Mouse (Mus musculus): ENCODE measurements at regions not wholly inside any gene's neighbourhood (a gene's known extent, or its start where the extent isn't known, plus 50 kb on each side); places are given as distances from the start of the nearest gene placed in this dataset.

GRCm38 (mm10) chr14:31931971-31932370 is 96.8 kb upstream of the Galnt15 start:
- DNase-seq (ENCODE audit: low spot score) = no peak
- 77% methylated on average over 5 of the region's 5 CpGs for WGBS
- Histone ChIP-seq H3K4me3 (no peak overlapping the region), H3K27ac (no peak overlapping the region), H3K27me3 (ENCODE audit: insufficient read depth, poor library complexity, severe bottlenecking) (no peaks in the 10 kb centered on the region), H3K9me3 (no peaks in the 10 kb centered on the region), H3K4me1 (peaks cover 27% of the 10 kb centered on the region), H3K36me3 (no peaks in the 10 kb centered on the region)

GRCm38 (mm10) chr14:31933441-31933840 is 95.3 kb upstream of the Galnt15 start:
- 1% methylated on average over 9 of the region's 9 CpGs for WGBS
- Histone ChIP-seq H3K4me3 (peak overlapping the region; percentile 65), H3K36me3 (no peaks in the 10 kb centered on the region), H3K9me3 (no peaks in the 10 kb centered on the region), H3K27me3 (ENCODE audit: insufficient read depth, poor library complexity, severe bottlenecking) (no peaks in the 10 kb centered on the region), H3K27ac (peak overlapping the region; percentile 86; the same call in 1 of the 2 replicates), H3K4me1 (peaks cover 27% of the 10 kb centered on the region)
- no peak for DNase-seq (ENCODE audit: low spot score)

DNA sequence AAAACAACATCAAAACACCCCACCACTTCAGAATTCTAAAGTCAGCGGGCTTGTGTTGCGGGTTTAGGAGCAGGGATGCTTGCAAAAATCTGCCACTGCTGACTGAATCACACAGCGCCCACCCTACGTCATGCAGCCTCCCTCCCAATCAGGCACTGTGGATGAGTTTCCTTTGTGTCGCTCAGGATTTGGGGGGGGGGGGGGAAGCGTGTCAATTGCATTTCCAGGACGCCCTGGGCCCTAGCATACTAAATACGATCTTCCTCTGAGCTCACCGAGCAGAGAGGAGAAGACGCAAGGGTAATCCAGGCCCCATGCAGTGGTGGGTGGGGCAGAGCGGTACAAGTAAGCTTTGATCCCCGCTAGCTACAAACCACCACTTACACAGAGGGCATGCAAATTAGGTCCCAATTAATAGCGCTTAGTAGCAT is 94.9 kb upstream of the Galnt15 start:
- Histone ChIP-seq H3K9me3 (no peaks in the 10 kb centered on the region), H3K27ac (peak overlapping the region; percentile 86), H3K27me3 (ENCODE audit: insufficient read depth, poor library complexity, severe bottlenecking) (no peaks in the 10 kb centered on the region), H3K36me3 (no peaks in the 10 kb centered on the region), H3K4me1 (peaks cover 27% of the 10 kb centered on the region), H3K4me3 (peak overlapping the region; percentile 65)
- no peak for DNase-seq (ENCODE audit: low spot score)
- WGBS = under 1% methylated on average over 13 of the region's 13 CpGs

DNA sequence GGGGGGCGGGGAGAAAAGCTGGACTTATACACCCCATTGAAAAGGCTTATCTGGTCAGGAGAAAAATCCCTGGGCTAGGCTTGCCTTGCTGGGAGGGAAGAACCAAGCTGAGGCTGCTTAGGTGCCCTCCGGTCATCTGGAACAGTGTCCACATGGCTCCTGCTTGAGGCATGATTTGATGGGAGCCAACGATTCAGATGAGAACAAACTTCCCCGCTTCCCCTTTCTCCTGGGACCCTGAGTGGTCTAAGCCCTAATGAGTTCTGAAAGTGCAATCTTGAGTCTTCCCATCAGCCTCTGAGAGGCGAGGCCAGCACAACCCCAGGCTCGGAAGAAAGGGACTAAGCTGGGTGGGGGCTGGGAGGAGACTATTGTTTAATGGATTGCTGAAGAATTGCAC is 94.5 kb upstream of the Galnt15 start:
- 3% methylated on average over 5 of the region's 6 CpGs for WGBS
- Histone ChIP-seq H3K4me1 (peaks cover 27% of the 10 kb centered on the region), H3K27me3 (ENCODE audit: insufficient read depth, poor library complexity, severe bottlenecking) (no peaks in the 10 kb centered on the region), H3K36me3 (no peaks in the 10 kb centered on the region), H3K4me3 (peak overlapping the region; percentile 65), H3K9me3 (no peaks in the 10 kb centered on the region), H3K27ac (peak overlapping the region; percentile 86)
- no peak for DNase-seq (ENCODE audit: low spot score)

DNA sequence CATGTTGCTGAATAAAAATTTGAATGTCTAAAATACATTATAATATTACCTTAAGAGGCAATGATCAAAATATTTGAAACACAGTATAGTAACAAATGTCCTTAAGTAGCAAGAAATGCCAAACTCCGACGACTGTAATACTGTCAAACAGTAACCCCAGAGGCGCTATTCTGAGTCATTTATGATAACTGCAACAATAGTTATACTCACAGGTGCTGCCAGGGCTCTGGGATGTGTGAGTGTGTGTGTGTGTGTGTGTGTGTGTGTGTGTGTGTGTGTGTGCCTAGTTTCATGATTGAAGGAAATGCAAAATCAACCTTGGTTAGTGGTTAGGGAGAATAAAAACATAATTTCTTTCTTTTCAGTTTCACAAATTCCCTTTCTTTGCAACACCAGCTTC is 94.0 kb upstream of the Galnt15 start:
- Histone ChIP-seq H3K27ac (peak overlapping the region; percentile 86), H3K27me3 (ENCODE audit: insufficient read depth, poor library complexity, severe bottlenecking) (no peaks in the 10 kb centered on the region), H3K4me3 (peak overlapping the region; percentile 65), H3K9me3 (no peaks in the 10 kb centered on the region), H3K36me3 (no peaks in the 10 kb centered on the region), H3K4me1 (peaks cover 27% of the 10 kb centered on the region)
- no peak for DNase-seq (ENCODE audit: low spot score)
- WGBS = 21% methylated on average over 3 of the region's 3 CpGs

GRCm38 (mm10) chr14:31935411-31935810 is 93.4 kb upstream of the Galnt15 start:
- no peaks in the 10 kb centered on the region for H3K9me3 ChIP-seq
- H3K4me3 ChIP-seq = no peak overlapping the region
- no peak for DNase-seq (ENCODE audit: low spot score)
- no peak overlapping the region for H3K27ac ChIP-seq
- no peaks in the 10 kb centered on the region for H3K36me3 ChIP-seq
- 57% methylated on average over 3 of the region's 3 CpGs for WGBS
- no peaks in the 10 kb centered on the region for H3K27me3 ChIP-seq (ENCODE audit: insufficient read depth, poor library complexity, severe bottlenecking)
- H3K4me1 ChIP-seq = peaks cover 24% of the 10 kb centered on the region

- no peak for DNase-seq (ENCODE audit: low spot score)
Measured at GRCm38 (mm10) chr14:31936581-31936980, 92.2 kb upstream of the Galnt15 start.

DNA sequence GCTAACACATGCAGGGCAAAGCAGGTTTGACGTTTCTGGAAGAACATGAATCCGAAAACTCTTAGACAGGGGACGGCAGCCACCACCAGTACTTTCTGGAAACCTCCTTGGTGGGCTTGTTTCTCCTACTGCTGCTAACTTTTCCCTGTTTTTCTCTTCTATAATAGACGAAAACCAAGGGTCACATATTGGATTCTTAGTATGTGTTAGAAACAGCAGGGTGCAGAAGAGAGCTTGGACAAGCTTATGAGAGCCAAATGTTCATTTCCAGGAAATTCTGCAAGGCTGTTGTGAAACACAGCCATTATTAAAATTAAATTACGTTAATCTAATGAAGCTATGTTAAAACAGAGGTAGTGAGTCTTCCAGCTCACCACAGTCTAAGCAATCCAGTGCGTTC is 87.9 kb upstream of the Galnt15 start:
- WGBS = 79% methylated on average over 6 of the region's 6 CpGs
- H3K27ac ChIP-seq = no peak overlapping the region
- no peak for DNase-seq (ENCODE audit: low spot score)
- H3K27me3 ChIP-seq (ENCODE audit: insufficient read depth, poor library complexity, severe bottlenecking) = no peaks in the 10 kb centered on the region
- no peaks in the 10 kb centered on the region for H3K9me3 ChIP-seq
- peaks cover 18% of the 10 kb centered on the region for H3K4me1 ChIP-seq
- H3K36me3 ChIP-seq = no peaks in the 10 kb centered on the region
- H3K4me3 ChIP-seq = no peak overlapping the region

More at GRCm38 (mm10) chr14:31936581-31936980, 92.2 kb upstream of the Galnt15 start:
- Histone ChIP-seq H3K4me1 (peaks cover 18% of the 10 kb centered on the region; the same call in 1 of the 2 replicates), H3K9me3 (no peaks in the 10 kb centered on the region), H3K27ac (no peak overlapping the region), H3K27me3 (ENCODE audit: insufficient read depth, poor library complexity, severe bottlenecking) (no peaks in the 10 kb centered on the region), H3K4me3 (no peak overlapping the region), H3K36me3 (no peaks in the 10 kb centered on the region)
- 84% methylated on average over 3 of the region's 3 CpGs for WGBS

DNA sequence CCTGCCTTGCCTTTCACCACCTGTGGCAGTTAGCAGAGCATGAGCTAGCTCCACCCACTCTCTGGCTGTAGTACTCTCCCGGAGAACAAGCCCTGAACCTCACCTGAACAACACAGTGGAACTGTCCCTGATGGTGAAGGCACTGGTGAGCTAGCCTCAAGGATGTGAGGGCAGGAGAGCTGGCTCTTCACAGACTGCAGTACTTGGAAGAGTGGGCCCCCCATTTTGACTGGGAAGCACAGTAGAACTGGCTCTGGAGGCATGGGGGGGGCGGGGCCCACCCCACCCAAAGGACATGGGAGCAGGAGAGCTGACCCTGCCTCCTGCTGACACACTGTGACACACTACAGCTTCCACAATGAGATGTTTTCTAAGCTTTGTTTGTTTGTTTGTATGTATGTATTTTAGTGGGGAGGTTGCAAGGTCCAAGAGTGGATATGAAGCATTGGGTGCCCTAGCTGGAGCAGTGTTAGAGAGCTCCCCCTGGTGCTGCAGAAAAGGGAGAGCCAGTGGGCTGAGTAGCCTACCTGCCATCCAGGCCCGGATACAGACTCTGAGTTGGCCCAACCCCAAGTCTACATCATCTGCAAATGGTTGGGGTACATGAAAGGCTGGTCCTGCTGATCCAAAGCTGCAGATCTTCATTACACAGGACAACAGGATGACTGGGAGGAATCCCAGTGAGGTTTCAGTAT is 86.4 kb upstream of the Galnt15 start:
- no peaks in the 10 kb centered on the region for H3K27me3 ChIP-seq (ENCODE audit: insufficient read depth, poor library complexity, severe bottlenecking)
- H3K9me3 ChIP-seq = no peaks in the 10 kb centered on the region
- H3K27ac ChIP-seq = no peak overlapping the region
- no peak for DNase-seq (ENCODE audit: low spot score)
- H3K4me1 ChIP-seq = peaks cover 25% of the 10 kb centered on the region
- 61% methylated on average over 3 of the region's 3 CpGs for WGBS
- no peak overlapping the region for H3K4me3 ChIP-seq
- no peaks in the 10 kb centered on the region for H3K36me3 ChIP-seq

DNA sequence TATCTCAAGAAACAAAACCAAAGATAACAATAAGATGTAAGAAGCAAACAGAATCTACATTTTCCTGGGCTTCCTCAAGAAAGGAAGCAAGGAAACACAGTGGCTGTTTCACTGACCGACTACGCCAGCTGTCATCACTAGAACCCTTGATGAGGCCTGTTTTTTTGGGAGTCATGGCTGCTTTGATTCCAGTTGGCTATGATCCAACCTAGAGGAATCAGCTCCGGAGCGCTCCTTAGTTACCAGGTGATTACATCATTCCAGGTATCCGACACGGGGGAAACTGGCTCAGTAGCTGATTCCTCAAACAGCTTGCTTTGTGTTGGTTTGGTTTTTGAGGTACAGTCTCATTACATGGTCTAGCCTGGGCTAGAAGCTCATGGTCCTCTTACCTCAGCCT is 84.1 kb upstream of the Galnt15 start:
- WGBS = 63% methylated on average over 6 of the region's 6 CpGs
- Histone ChIP-seq H3K9me3 (no peaks in the 10 kb centered on the region), H3K27ac (no peak overlapping the region)

GRCm38 (mm10) chr14:31945125-31945524 is 83.7 kb upstream of the Galnt15 start:
- Histone ChIP-seq H3K4me3 (no peak overlapping the region), H3K27me3 (ENCODE audit: insufficient read depth, poor library complexity, severe bottlenecking) (no peaks in the 10 kb centered on the region), H3K27ac (0 out of 2 replicates have a peak overlapping the region, but pooled peaks have one; percentile 11), H3K36me3 (no peaks in the 10 kb centered on the region), H3K9me3 (no peaks in the 10 kb centered on the region), H3K4me1 (peaks cover 25% of the 10 kb centered on the region)
- DNase-seq (ENCODE audit: low spot score) = no peak
- 30% methylated on average over 7 of the region's 7 CpGs for WGBS

More for the DNA sequence above, 84.1 kb upstream of the Galnt15 start:
- H3K27me3 ChIP-seq (ENCODE audit: insufficient read depth, poor library complexity, severe bottlenecking) = no peaks in the 10 kb centered on the region
- no peak overlapping the region for H3K4me3 ChIP-seq
- H3K4me1 ChIP-seq = peaks cover 25% of the 10 kb centered on the region
- no peak for DNase-seq (ENCODE audit: low spot score)
- no peaks in the 10 kb centered on the region for H3K36me3 ChIP-seq

- no peak for DNase-seq (ENCODE audit: low spot score)
- Histone ChIP-seq H3K36me3 (no peaks in the 10 kb centered on the region), H3K9me3 (no peaks in the 10 kb centered on the region), H3K27ac (peak overlapping the region; percentile 62; the same call in 1 of the 2 replicates), H3K27me3 (ENCODE audit: insufficient read depth, poor library complexity, severe bottlenecking) (no peaks in the 10 kb centered on the region), H3K4me3 (no peak overlapping the region), H3K4me1 (peaks cover 25% of the 10 kb centered on the region)
- 69% methylated on average over 1 of the region's 1 CpGs for whole genome bisulfite sequencing
Measured at GRCm38 (mm10) chr14:31946032-31946431, 82.8 kb upstream of the Galnt15 start.

DNA sequence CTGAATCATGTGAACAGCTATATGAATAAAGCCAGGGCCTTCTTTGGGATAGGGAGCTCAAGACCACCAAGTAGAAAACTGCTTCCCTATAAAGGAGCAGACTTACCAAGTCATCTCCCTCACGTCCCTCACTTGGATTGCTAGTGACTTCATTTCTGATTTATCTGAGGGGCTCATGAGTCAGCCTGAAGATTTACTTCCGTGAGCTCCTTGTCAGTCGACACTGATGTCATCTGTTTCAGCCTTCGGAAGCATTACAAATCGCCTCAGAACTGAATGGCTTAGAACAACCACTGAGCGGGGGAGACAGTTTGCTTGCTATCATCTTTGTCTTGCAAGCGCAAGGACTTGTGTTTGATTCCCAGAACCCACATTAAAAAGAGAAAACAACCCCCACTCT is 81.5 kb upstream of the Galnt15 start:
- no peak overlapping the region for H3K4me3 ChIP-seq
- H3K27ac ChIP-seq = 0 out of 2 replicates have a peak overlapping the region, but pooled peaks have one; percentile 56
- 33% methylated on average over 7 of the region's 7 CpGs for WGBS
- H3K9me3 ChIP-seq = no peaks in the 10 kb centered on the region
- H3K27me3 ChIP-seq (ENCODE audit: insufficient read depth, poor library complexity, severe bottlenecking) = no peaks in the 10 kb centered on the region
- no peak for DNase-seq (ENCODE audit: low spot score)
- H3K36me3 ChIP-seq = no peaks in the 10 kb centered on the region
- H3K4me1 ChIP-seq = peaks cover 22% of the 10 kb centered on the region

DNA sequence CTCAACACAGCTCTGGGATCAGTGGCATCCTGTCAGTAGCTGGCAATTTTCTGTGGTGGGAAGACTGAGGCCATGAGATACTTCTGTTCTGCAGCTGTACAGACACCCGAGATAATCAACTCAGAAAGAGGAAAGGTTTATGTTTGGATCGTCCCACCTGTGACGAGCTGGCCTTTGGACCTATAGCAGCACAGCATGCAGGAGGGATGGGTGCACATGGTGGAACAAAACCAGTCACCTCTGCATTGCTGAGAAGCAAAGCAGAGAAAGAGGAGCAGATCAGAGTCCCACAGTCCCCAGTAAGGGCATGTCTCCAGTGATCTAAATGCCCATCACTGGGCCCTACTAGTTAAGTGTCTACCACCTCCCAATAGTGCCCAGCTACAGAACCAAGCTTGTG is 76.9 kb upstream of the Galnt15 start:
- 78% methylated on average over 3 of the region's 3 CpGs for WGBS
- no peaks in the 10 kb centered on the region for H3K36me3 ChIP-seq
- H3K27me3 ChIP-seq (ENCODE audit: insufficient read depth, poor library complexity, severe bottlenecking) = no peaks in the 10 kb centered on the region
- no peak overlapping the region for H3K4me3 ChIP-seq
- H3K27ac ChIP-seq = no peak overlapping the region
- 0 out of 2 replicates have a peak, but pooled peaks cover 5% of the 10 kb centered on the region for H3K4me1 ChIP-seq
- DNase-seq (ENCODE audit: low spot score) = no peak
- no peaks in the 10 kb centered on the region for H3K9me3 ChIP-seq
